Mouse (Mus musculus): ENCODE measurements around the gene Exoc3l4. TPM values are rescaled to one million over a fixed set of nuclear protein-coding genes. Genes with fewer than 3 reads are reported as not detected.

Gene Exoc3l4
- polyA plus RNA-seq, 1 experiment from 2014 or later, result 5.7 TPM

GRCm38 (mm10) chr12:111396997-111397396 is 19.8 kb upstream of the Exoc3l4 start:
- WGBS, result 69% methylated on average over 5 of the region's 5 CpGs
- no peak for ATAC-seq (ENCODE audit: insufficient number of reproducible peaks, insufficient read depth, low FRiP score, low read depth)
- Histone ChIP-seq H3K4me3 (ENCODE audit: low read depth, low read length) (no peak overlapping the region), H3K9me3 (ENCODE audit: control insufficient read depth, low read depth, low read length) (no peaks in the 10 kb centered on the region), H3K9ac (replicated peaks; ENCODE audit: low read depth, low read length) (no peak overlapping the region), H3K27ac (ENCODE audit: low read length) (no peak overlapping the region), H3K4me1 (ENCODE audit: control insufficient read depth, insufficient read depth, low read length) (no peaks in the 10 kb centered on the region), H3K4me2 (replicated peaks; ENCODE audit: low read depth, low read length) (no peak overlapping the region), H3K27me3 (ENCODE audit: control insufficient read depth, insufficient read depth, low read length) (no peaks in the 10 kb centered on the region), H3K36me3 (ENCODE audit: control insufficient read depth, insufficient read depth, low read length) (no peaks in the 10 kb centered on the region)

GRCm38 (mm10) chr12:111401454-111402184 is 15.2 kb upstream of the Exoc3l4 start:
- ATAC-seq (ENCODE audit: insufficient number of reproducible peaks, insufficient read depth, low FRiP score, low read depth), result peak; percentile 25; the same call in 1 of the 2 replicates
- H3K27me3 ChIP-seq (ENCODE audit: control insufficient read depth, insufficient read depth, low read length), result no peaks in the 10 kb centered on the region
- H3K4me1 ChIP-seq (ENCODE audit: control insufficient read depth, insufficient read depth, low read length), result peaks cover 2% of the 10 kb centered on the region; the same call in 1 of the 2 replicates
- H3K27ac ChIP-seq (ENCODE audit: low read length), result no peak overlapping the region
- H3K4me2 ChIP-seq (replicated peaks; ENCODE audit: low read depth, low read length), result no peak overlapping the region
- H3K4me3 ChIP-seq (ENCODE audit: low read depth, low read length), result no peak overlapping the region
- H3K36me3 ChIP-seq (ENCODE audit: control insufficient read depth, insufficient read depth, low read length), result no peaks in the 10 kb centered on the region
- WGBS, result 18% methylated on average over 15 of the region's 15 CpGs
- H3K9ac ChIP-seq (replicated peaks; ENCODE audit: low read depth, low read length), result no peak overlapping the region
- H3K9me3 ChIP-seq (ENCODE audit: control insufficient read depth, low read depth, low read length), result no peaks in the 10 kb centered on the region

- no peak overlapping the region for H3K27ac ChIP-seq (ENCODE audit: low read length)
- no peak overlapping the region for H3K4me3 ChIP-seq (ENCODE audit: low read depth, low read length)
- H3K9me3 ChIP-seq (ENCODE audit: control insufficient read depth, low read depth, low read length), result no peaks in the 10 kb centered on the region
- H3K36me3 ChIP-seq (ENCODE audit: control insufficient read depth, insufficient read depth, low read length), result no peaks in the 10 kb centered on the region
- no peak overlapping the region for H3K9ac ChIP-seq (replicated peaks; ENCODE audit: low read depth, low read length)
- WGBS, result 57% methylated on average over 10 of the region's 10 CpGs
- peaks cover 6% of the 10 kb centered on the region; the same call in 1 of the 2 replicates for H3K4me1 ChIP-seq (ENCODE audit: control insufficient read depth, insufficient read depth, low read length)
- ATAC-seq (ENCODE audit: insufficient number of reproducible peaks, insufficient read depth, low FRiP score, low read depth), result no peak
- H3K27me3 ChIP-seq (ENCODE audit: control insufficient read depth, insufficient read depth, low read length), result 0 out of 2 replicates have a peak, but pooled peaks cover 6% of the 10 kb centered on the region
- no peak overlapping the region for H3K4me2 ChIP-seq (replicated peaks; ENCODE audit: low read depth, low read length)
Observed at GRCm38 (mm10) chr12:111404880-111405279, 11.9 kb upstream of the Exoc3l4 start.

DNA sequence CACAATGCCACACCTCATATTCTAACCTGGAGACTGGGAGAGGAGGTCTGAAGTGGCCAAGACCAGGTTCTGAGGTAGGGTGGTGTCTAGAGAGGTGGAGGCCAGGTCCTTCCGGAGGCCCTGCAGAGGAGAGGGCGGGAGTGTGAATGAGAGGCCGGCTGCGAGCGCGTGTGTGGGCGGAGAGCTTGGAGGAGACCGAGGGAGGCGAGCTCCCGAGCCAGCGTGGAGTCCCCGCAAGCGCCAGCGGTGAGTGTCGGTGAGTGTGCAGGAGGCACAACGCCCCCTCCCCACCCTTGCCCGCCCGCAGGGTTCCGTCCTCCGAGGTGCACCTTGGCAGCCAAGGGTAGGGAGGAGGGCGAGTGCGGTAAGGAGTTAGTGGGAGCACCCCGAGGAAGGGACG is 10.2 kb upstream of the Exoc3l4 start, which contains the start of gene Lbhd2:
Lbhd2 (plus strand) TSS at position 188 of the 400 bp plus-strand sequence.
- H3K4me1 ChIP-seq (ENCODE audit: control insufficient read depth, insufficient read depth, low read length), result peaks cover 6% of the 10 kb centered on the region; the same call in 1 of the 2 replicates
- H3K27me3 ChIP-seq (ENCODE audit: control insufficient read depth, insufficient read depth, low read length), result 0 out of 2 replicates have a peak, but pooled peaks cover 6% of the 10 kb centered on the region

GRCm38 (mm10) chr12:111409583-111409982 is 7.2 kb upstream of the Exoc3l4 start:
- 0 out of 2 replicates have a peak, but pooled peaks cover 6% of the 10 kb centered on the region for H3K27me3 ChIP-seq (ENCODE audit: control insufficient read depth, insufficient read depth, low read length)
- H3K4me1 ChIP-seq (ENCODE audit: control insufficient read depth, insufficient read depth, low read length), result peaks cover 16% of the 10 kb centered on the region
- no peaks in the 10 kb centered on the region for H3K9me3 ChIP-seq (ENCODE audit: control insufficient read depth, low read depth, low read length)
- no peak overlapping the region for H3K9ac ChIP-seq (replicated peaks; ENCODE audit: low read depth, low read length)
- ATAC-seq (ENCODE audit: insufficient number of reproducible peaks, insufficient read depth, low FRiP score, low read depth), result no peak
- no peaks in the 10 kb centered on the region for H3K36me3 ChIP-seq (ENCODE audit: control insufficient read depth, insufficient read depth, low read length)
- H3K4me2 ChIP-seq (replicated peaks; ENCODE audit: low read depth, low read length), result no peak overlapping the region
- WGBS, result 34% methylated on average over 5 of the region's 5 CpGs
- no peak overlapping the region for H3K4me3 ChIP-seq (ENCODE audit: low read depth, low read length)
- H3K27ac ChIP-seq (ENCODE audit: low read length), result no peak overlapping the region

More for the DNA sequence above, 10.2 kb upstream of the Exoc3l4 start, which contains the start of gene Lbhd2:
- Histone ChIP-seq H3K4me3 (ENCODE audit: low read depth, low read length) (0 out of 2 replicates have a peak within 1 kb of the TSS, but pooled peaks have one; percentile 13), H3K9me3 (ENCODE audit: control insufficient read depth, low read depth, low read length) (no peaks in the 10 kb centered on the region), H3K27ac (ENCODE audit: low read length) (no peak within 1 kb of the TSS), H3K4me2 (replicated peaks; ENCODE audit: low read depth, low read length) (peak within 1 kb of the TSS; percentile 38), H3K9ac (replicated peaks; ENCODE audit: low read depth, low read length) (no peak within 1 kb of the TSS), H3K36me3 (ENCODE audit: control insufficient read depth, insufficient read depth, low read length) (no peaks in the 10 kb centered on the region)
- 2% methylated on average over 23 of the region's 24 CpGs for WGBS
- no peak for ATAC-seq (ENCODE audit: insufficient number of reproducible peaks, insufficient read depth, low FRiP score, low read depth)

DNA sequence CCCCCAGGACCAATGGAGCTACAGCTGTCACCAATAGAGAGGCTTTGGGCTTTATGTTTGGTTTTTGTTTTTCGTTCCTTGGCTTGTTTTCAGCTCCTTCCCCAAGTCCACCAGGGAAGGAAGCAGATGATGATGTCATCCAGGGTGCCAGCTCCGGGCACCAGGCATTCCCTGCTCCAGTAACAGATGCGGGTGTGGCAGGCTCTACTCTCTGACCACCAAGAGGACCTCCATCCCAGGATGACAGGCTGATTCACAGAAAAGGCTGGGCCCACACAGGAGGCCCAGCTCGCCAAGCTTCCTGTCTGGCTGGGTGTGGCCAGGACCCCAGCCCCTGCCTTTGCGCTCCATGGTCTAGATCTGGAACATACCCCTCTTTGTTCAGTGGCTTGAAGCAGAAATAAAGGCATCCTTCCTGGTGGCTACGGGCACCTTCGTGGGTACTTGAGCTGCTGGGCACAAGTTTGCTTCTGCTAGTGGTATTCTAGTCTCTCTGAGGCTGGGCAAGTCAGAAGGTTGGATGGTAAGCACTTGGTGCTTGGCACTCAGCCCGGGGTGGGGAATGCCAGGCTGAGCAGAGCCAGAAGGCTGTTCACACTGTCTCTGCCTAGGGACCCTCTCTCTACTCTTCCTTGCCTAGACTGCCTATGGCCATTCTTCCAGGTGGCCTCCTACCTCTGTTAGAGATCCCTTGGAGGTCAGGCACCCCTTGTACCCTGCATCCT is 5.0 kb upstream of the Exoc3l4 start:
- H3K9me3 ChIP-seq (ENCODE audit: control insufficient read depth, low read depth, low read length), result no peaks in the 10 kb centered on the region
- H3K4me2 ChIP-seq (replicated peaks; ENCODE audit: low read depth, low read length), result no peak overlapping the region
- no peak overlapping the region for H3K9ac ChIP-seq (replicated peaks; ENCODE audit: low read depth, low read length)
- no peak overlapping the region for H3K27ac ChIP-seq (ENCODE audit: low read length)
- no peak for ATAC-seq (ENCODE audit: insufficient number of reproducible peaks, insufficient read depth, low FRiP score, low read depth)
- 77% methylated on average over 8 of the region's 8 CpGs for WGBS
- peaks cover 17% of the 10 kb centered on the region for H3K4me1 ChIP-seq (ENCODE audit: control insufficient read depth, insufficient read depth, low read length)
- 0 out of 2 replicates have a peak, but pooled peaks cover 6% of the 10 kb centered on the region for H3K27me3 ChIP-seq (ENCODE audit: control insufficient read depth, insufficient read depth, low read length)
- H3K36me3 ChIP-seq (ENCODE audit: control insufficient read depth, insufficient read depth, low read length), result no peaks in the 10 kb centered on the region
- H3K4me3 ChIP-seq (ENCODE audit: low read depth, low read length), result no peak overlapping the region

DNA sequence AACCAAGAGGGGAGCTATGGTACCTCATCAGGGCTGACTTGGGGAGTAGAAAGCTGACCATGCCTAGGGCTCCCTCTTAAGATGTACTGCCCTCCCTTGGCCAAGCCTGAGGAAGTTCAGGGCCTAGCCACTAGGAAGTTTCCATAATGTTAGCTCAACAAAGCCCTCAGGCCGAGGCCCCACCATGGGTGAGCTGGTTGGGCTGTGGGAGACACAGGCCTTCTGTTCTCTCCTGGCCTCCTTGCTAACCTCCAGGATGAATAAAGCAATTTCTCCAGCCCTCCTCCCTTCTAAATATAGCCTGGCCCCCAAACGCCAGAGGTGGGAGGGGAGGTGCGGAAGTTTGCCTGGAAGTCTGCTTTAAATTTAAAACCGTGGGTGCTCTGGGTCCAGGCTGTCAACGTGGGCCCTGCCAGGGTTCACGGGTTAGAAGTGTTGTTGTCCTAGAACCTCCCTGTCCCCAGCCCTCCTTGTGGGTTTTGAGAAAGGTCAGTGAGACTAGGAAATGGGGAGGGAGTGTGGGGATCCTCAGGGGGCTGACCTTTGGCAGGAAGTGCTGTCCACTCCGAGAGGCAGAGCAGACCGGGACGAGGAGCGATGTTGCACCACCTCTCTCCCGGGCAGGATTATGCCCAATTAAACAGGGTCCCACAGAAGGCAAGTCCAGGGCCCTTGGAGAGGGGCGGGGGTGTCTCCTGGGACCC is 4.1 kb upstream of the Exoc3l4 start:
- Histone ChIP-seq H3K4me1 (ENCODE audit: control insufficient read depth, insufficient read depth, low read length) (peaks cover 23% of the 10 kb centered on the region), H3K4me2 (replicated peaks; ENCODE audit: low read depth, low read length) (peak overlapping the region; percentile 41), H3K9ac (replicated peaks; ENCODE audit: low read depth, low read length) (no peak overlapping the region), H3K27me3 (ENCODE audit: control insufficient read depth, insufficient read depth, low read length) (no peaks in the 10 kb centered on the region), H3K36me3 (ENCODE audit: control insufficient read depth, insufficient read depth, low read length) (no peaks in the 10 kb centered on the region), H3K9me3 (ENCODE audit: control insufficient read depth, low read depth, low read length) (no peaks in the 10 kb centered on the region), H3K27ac (ENCODE audit: low read length) (no peak overlapping the region), H3K4me3 (ENCODE audit: low read depth, low read length) (peak overlapping the region; percentile 20; the same call in 1 of the 2 replicates)
- 22% methylated on average over 12 of the region's 12 CpGs for WGBS
- no peak for ATAC-seq (ENCODE audit: insufficient number of reproducible peaks, insufficient read depth, low FRiP score, low read depth)

DNA sequence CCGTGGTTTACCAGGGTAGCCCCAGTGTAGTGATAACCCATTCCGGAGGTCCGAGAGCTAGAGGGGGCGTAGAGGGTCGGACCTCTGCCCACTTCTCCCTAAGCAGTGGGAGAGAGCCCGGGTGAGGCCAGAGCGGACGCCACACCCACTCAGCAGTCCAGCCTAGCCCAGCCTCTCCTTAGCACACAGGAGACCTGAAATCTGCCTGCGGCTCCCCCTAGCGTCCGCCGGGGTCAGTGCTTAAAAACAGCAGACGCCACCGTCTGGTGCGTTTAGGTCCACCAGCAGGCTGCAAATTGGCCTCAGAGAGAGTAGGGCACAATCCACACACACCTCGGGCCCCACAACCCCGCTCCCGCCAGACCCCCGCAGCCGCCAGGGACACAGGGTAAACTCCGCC is 3.5 kb upstream of the Exoc3l4 start:
- H3K27me3 ChIP-seq (ENCODE audit: control insufficient read depth, insufficient read depth, low read length), result no peaks in the 10 kb centered on the region
- no peak overlapping the region for H3K9ac ChIP-seq (replicated peaks; ENCODE audit: low read depth, low read length)
- WGBS, result 2% methylated on average over 21 of the region's 21 CpGs
- peak; percentile 82 for ATAC-seq (ENCODE audit: insufficient number of reproducible peaks, insufficient read depth, low FRiP score, low read depth)
- H3K36me3 ChIP-seq (ENCODE audit: control insufficient read depth, insufficient read depth, low read length), result no peaks in the 10 kb centered on the region
- peak overlapping the region; percentile 41 for H3K4me2 ChIP-seq (replicated peaks; ENCODE audit: low read depth, low read length)
- H3K9me3 ChIP-seq (ENCODE audit: control insufficient read depth, low read depth, low read length), result no peaks in the 10 kb centered on the region
- H3K27ac ChIP-seq (ENCODE audit: low read length), result no peak overlapping the region
- peaks cover 25% of the 10 kb centered on the region for H3K4me1 ChIP-seq (ENCODE audit: control insufficient read depth, insufficient read depth, low read length)
- H3K4me3 ChIP-seq (ENCODE audit: low read depth, low read length), result peak overlapping the region; percentile 20; the same call in 1 of the 2 replicates

Data from stomach, embryonic 14.5 days (tissue).